Mouse (Mus musculus) ovary, postnatal 14 days (tissue): ENCODE results near the gene Radil.

Experiments
- DNase-seq: peaks from one replicate; pipeline ENCODE4 v3.0.0; 2022; ENCODE audit warnings: low spot score

Gene Radil

GRCm38 (mm10) chr5:142545014-142545795, 5.7 kb downstream of the Radil start:
- DNase-seq = no peak

GRCm38 (mm10) chr5:142537286-142537685, 13.6 kb downstream of the Radil start:
- DNase-seq = no peak

GRCm38 (mm10) chr5:142535388-142535787, 15.5 kb downstream of the Radil start:
- no peak for DNase-seq

GRCm38 (mm10) chr5:142529915-142530314, 21.0 kb downstream of the Radil start, which contains the start of gene Papolb:
TSS of gene Papolb (minus strand) at chr5:142530076.
- no peak for DNase-seq

GRCm38 (mm10) chr5:142524711-142525464, 26.0 kb downstream of the Radil start:
- DNase-seq = no peak

- no peak for DNase-seq
Measured at GRCm38 (mm10) chr5:142521195-142521866, 29.6 kb downstream of the Radil start.

- no peak for DNase-seq
Measured at GRCm38 (mm10) chr5:142520360-142520759, 30.5 kb downstream of the Radil start.

- no peak for DNase-seq
Measured at GRCm38 (mm10) chr5:142518973-142519372, 31.9 kb downstream of the Radil start.

GRCm38 (mm10) chr5:142512112-142512511, 38.8 kb downstream of the Radil start:
- no peak for DNase-seq

- no peak for DNase-seq
Measured at GRCm38 (mm10) chr5:142510061-142510414, 40.9 kb downstream of the Radil start.

- no peak for DNase-seq
Measured at GRCm38 (mm10) chr5:142509141-142510060, 41.5 kb downstream of the Radil start.

GRCm38 (mm10) chr5:142505695-142506423, 45.0 kb downstream of the Radil start:
- DNase-seq = no peak

- DNase-seq = no peak
Measured at GRCm38 (mm10) chr5:142504175-142504574, 46.7 kb downstream of the Radil start.

- peak; percentile 70 for DNase-seq
Measured at GRCm38 (mm10) chr5:142502414-142502813, 48.5 kb downstream of the Radil start.

- no peak for DNase-seq
Measured at GRCm38 (mm10) chr5:142500918-142501317, 50.0 kb downstream of the Radil start.

- DNase-seq = no peak
Measured at GRCm38 (mm10) chr5:142498964-142499363, 51.9 kb downstream of the Radil start.

GRCm38 (mm10) chr5:142495321-142496096, 55.4 kb downstream of the Radil start:
- no peak for DNase-seq

GRCm38 (mm10) chr5:142493307-142493706, 57.6 kb downstream of the Radil start:
- DNase-seq = no peak

GRCm38 (mm10) chr5:142489955-142490707, 60.8 kb downstream of the Radil start:
- no peak for DNase-seq
